Mouse (Mus musculus): ENCODE results near the gene Edc4.

Edc4 gene

DNA sequence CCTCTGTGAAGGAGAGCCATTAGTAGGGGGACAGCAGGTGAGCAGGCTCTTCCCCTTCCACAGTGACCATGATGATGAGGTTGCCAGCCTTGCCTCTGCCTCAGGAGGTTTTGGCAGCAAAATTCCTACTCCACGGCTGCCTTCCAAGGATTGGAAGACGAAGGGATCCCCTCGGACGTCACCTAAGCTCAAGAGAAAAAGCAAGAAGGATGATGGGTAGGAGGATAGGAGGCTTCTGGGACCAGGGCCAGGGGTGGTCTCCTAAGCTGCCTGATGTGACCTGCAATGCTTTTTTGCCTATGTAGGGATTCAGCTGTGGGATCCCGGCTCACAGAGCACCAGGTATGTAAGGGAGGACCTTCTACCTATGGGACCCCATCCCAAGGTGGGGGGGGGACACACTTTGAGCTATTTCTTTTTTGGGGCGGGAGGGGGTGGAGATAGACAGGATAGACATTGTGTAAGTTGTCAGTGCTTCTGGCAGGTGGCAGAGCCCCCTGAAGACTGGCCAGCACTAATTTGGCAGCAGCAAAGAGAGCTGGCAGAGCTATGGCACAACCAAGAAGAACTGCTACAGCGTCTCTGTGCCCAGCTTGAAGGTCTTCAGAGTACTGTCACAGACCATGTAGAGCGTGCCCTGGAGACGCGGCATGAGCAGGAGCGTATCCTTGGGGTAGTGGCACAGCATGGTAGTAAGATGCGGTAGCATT is 9.2 kb downstream of the Edc4 start:
- DNase-seq = no peak

DNA sequence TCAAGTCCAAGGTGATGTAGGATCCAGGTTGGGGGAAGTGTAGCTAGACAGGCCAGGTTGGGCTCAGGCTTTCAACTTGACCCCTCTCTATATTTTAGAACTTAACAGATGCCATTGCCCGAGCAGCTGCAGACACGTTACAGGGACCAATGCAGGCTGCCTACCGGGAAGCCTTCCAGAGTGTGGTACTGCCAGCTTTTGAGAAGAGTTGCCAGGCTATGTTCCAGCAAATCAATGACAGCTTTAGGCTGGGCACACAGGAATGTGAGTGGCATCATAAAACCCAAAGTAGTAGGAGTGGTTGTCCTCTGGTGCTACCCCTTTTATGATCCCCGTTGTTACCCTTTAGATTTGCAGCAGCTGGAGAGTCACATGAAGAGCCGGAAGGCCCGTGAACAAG is 10.2 kb downstream of the Edc4 start:
- DNase-seq = no peak

GRCm38 (mm10) chr8:105892432-105892831 is 11.8 kb downstream of the Edc4 start:
- no peak for DNase-seq

- peak; percentile 70 for DNase-seq
These were observed 12.7 kb downstream of the Edc4 start, which contains the start of gene Nrn1l for GRCm38 (mm10) chr8:105893339-105893738. TSS of gene Nrn1l (plus strand) at chr8:105893567.

DNA sequence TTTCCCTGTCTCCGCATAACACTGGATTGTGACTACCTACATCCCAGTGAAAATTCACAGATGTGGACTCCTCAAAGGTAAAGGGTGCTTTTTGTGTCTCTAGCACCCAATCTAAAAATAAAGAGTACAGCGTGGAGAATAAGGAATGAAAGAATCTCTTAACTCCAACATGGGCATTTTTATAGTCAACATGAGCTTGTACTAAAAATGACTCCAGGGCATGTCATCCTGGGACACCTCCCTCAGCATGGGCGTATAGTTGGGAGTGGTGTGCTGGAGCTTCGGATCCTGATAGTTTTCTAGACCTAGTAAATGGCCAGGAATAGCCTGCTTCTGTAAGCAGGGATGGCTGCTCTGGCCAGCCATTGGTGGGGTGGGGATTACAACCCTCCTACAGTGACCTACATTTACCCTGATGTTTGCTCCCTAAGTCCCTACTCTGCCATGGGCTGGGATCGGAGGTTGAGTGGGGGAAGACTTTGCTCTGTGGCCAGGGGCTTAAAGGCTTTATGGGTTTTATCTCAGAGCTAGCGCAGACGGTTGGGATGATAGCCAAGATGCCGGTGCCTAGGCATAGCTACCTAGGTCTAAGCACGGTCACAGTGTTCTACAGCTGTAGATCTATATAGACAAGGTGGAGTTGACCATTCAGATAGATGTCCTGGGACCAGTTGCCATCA is 17.3 kb downstream of the Edc4 start:
- no peak for DNase-seq

GRCm38 (mm10) chr8:105900180-105900940 is 19.7 kb downstream of the Edc4 start, which contains the start of gene Pskh1:
TSS of gene Pskh1 (plus strand) at chr8:105900441.
- DNase-seq = peak; percentile 96

DNA sequence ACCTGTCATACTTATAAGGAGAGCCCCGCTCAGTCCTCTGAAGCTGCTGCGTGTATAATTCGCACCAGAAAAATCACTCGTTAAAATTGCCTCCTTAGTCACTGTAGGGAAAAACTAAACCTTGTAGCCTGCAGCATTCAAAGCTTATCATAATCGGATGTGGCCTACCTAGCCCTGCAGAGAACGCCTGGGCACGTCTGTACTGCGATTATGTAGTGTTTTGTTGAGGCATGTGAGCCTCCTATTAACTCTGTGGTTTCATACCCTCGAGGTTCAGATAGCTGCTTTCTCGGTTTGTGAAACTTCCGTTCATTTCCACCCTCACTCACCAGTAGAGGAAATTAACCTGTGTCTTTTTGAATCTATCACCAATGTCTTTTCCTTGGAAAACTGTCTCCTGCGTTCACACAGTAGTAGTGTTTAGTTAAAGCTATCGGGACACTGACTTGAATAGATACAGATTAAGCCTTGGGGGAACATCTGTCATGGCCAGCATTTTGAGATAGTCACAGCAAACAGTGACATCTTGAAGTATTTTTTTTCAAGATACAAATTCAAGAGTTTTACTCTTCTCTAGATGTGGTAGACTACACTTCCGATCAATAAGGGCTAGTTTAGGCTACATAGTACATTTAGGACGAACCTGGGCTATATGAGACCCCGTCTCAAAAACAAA is 20.4 kb downstream of the Edc4 start:
- no peak for DNase-seq

GRCm38 (mm10) chr8:105919390-105919789 is 38.7 kb downstream of the Edc4 start:
- DNase-seq = no peak

GRCm38 (mm10) chr8:105925123-105925522 is 44.4 kb downstream of the Edc4 start:
- no peak for DNase-seq

DNA sequence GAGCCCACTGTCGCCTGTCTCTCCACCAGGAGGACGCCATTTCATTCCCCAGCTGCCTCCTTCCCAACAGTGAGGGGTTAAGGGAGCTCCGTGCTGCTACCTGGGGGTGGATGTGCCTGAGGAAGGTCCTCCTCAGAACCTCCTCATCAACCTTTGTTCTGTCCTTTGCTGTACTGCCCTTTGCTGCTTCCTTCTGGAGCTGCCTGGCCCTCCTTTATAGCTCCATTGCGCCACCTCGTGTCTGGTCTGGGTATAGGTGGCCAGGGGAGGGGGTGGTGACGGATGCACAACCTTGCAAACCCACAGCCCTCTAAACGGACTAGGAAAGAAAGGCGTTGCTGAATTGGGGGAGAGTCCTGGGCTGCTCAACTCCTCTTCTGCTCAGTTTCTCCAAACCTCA is 49.9 kb downstream of the Edc4 start:
- peak; percentile 85 for DNase-seq

DNA sequence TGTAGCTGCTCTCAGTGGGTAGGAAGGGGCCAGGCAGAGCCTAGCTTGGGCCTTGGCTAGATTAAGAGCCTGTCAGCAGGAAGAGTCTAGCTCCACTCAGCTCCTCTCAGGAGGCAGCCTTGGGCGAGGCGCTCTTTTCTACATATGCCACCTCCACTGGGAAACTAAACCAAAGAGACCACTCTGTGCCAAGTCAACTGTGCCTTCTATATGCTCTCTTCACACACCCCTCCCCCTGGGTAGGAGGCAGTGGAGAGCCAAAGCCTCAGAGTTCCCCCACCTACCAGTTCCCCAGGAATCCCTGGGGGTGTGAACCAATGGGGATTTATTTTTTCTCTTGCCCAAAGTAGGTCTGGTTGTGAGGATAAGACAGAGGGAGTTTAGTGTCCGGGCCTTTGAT is 50.6 kb downstream of the Edc4 start:
- no peak for DNase-seq

GRCm38 (mm10) chr8:105932525-105932924 is 51.8 kb downstream of the Edc4 start:
- no peak for DNase-seq

DNA sequence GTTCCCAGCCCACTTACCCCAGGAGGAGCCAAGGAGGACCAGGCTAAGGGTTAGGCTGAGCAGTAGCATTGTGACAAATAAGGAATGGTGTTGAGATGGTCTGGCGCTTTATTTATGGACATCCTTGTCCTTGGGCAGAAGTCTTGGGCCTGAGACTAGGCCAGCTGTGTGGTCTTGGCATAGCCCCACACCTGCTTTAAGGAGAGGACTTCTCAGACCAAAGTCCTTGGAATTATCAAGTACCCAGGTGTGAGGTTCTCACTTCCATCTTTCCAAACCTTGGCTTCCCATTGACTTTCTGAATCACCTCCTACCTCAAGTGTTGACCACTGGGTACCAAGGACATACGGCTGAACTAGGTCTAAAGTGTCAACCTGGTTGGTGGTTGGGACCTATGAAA is 53.1 kb downstream of the Edc4 start, which contains the start of gene Ctrl:
Gene Ctrl, minus strand, starts transcription at position 101 of the 400 bp plus-strand sequence.
- DNase-seq = no peak

GRCm38 (mm10) chr8:105935105-105935504 is 54.4 kb downstream of the Edc4 start:
- no peak for DNase-seq

GRCm38 (mm10) chr8:105935863-105936603 is 55.4 kb downstream of the Edc4 start:
- DNase-seq = no peak

- peak; percentile 92 for DNase-seq
These were observed 56.3 kb downstream of the Edc4 start for GRCm38 (mm10) chr8:105936866-105937475.

DNA sequence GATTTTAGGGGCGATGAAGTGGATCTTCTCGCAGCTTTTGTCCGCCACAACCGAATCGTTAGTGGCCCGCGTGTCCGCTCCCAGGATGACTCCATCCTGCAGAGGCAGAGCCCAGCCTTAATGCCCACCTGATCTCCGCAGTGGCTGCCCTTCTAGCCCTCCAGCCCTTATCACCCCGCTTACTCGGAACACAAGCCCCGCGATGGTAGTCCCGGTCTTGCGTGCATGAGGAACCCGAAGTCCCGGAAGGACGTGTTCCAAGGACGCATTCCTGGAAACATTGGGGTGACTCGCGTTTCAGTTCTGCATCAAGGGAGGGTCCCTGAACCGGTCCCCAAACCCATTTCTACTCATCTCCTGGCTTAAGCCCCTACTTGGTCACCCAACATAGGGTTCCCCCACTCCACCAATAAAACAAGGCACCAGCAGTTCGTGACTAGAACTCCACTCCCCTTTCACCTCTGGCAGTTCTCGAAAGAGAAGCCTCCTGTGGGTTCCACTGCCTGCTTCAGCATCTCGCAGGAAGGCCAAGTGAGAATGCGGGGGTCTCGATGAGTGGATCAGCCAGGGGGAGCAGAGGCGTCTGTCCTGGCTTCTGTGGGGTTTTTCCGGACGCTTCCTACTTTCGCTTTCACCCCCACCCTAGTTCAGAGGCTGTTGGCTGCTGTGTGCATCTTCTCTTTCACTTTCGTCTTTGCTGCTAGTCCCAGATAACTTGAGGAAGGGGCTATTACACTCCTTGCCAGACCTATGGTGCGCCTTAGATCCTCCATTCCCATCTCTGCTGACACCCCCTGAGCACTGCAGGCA is 57.0 kb downstream of the Edc4 start:
- peak; percentile 56 for DNase-seq

GRCm38 (mm10) chr8:105938306-105938669 is 57.6 kb downstream of the Edc4 start, which contains the start of gene Psmb10:
TSS of gene Psmb10 (minus strand) at chr8:105938444.
- peak; percentile 46 for DNase-seq

DNA sequence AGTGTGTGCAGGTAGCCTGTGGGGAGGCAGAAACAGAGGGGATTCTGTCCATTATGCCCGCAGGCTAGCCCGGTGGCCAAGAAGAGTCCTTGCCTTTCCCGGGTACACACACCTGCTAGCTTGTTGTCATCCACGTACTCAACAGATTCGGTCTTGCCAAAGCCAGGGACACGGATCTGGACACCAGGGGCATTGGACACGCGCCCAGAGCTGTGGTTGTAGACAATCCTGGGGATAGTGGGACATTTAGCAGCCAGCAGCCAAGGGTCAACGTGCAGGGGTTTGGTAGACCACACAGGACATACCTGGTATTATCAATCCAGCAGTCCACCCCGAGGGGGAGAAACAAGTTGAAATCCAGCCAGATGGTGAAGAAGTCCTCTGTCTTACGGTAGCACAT is 61.3 kb downstream of the Edc4 start:
- no peak for DNase-seq

DNA sequence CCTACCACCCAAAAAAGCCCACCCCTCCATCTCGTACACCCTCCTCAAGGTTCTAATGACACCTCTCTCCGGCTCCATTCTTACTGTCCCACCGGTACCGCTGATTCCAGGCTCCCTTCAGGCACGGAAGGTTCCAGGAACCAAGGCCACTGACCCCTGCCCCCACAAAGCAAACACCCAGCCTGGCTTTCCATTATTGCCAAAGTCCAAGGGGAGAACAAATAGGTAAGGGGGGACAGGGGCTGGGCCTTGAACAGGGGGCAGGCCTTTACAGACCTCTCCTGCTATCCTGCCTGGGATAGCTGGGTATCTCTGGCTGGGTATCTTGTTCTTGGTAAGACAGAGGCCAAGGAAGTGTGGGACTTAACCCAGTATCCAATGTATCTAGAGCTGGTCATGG is 61.9 kb downstream of the Edc4 start:
- peak; percentile 51 for DNase-seq

- DNase-seq = peak; percentile 66
These were observed 62.6 kb downstream of the Edc4 start, which contains the start of gene Lcat for GRCm38 (mm10) chr8:105943321-105943739. TSS of gene Lcat (minus strand) at chr8:105943382.
